Mouse (Mus musculus): ENCODE data around the gene Ino80d. TPM values are rescaled to one million over a fixed set of nuclear protein-coding genes. Genes with fewer than 3 reads are reported as not detected.

Ino80d gene
- polyA plus RNA-seq, 1 experiment, result 6.5 TPM

- no peak for TF ChIP-seq POLR2A (IDR thresholded peaks at IDR 0.05; ENCODE audit: control insufficient read depth, low read depth, low read length)
- Histone ChIP-seq H3K27ac (ENCODE audit: control insufficient read depth, insufficient read depth, low read depth, low read length) (no peak overlapping the region), H3K4me1 (ENCODE audit: control insufficient read depth, insufficient read depth, low read length) (peaks cover 4% of the 10 kb centered on the region; the same call in 1 of the 2 replicates), H3K36me3 (ENCODE audit: control insufficient read depth, insufficient read depth, low read length) (no peaks in the 10 kb centered on the region; the same call in 1 of the 2 replicates), H3K27me3 (ENCODE audit: control insufficient read depth, insufficient read depth, low read length) (no peaks in the 10 kb centered on the region), H3K4me3 (ENCODE audit: control insufficient read depth, low read depth, low read length) (no peak overlapping the region)
These were observed 15.6 kb upstream of the Ino80d start for GRCm38 (mm10) chr1:63129857-63130690.

GRCm38 (mm10) chr1:63129273-63129672 lies 14.8 kb upstream of the Ino80d start:
- no peaks in the 10 kb centered on the region for H3K27me3 ChIP-seq (ENCODE audit: control insufficient read depth, insufficient read depth, low read length)
- no peak overlapping the region for H3K27ac ChIP-seq (ENCODE audit: control insufficient read depth, insufficient read depth, low read depth, low read length)
- H3K4me1 ChIP-seq (ENCODE audit: control insufficient read depth, insufficient read depth, low read length), result peaks cover 4% of the 10 kb centered on the region; the same call in 1 of the 2 replicates
- H3K4me3 ChIP-seq (ENCODE audit: control insufficient read depth, low read depth, low read length), result no peak overlapping the region
- H3K36me3 ChIP-seq (ENCODE audit: control insufficient read depth, insufficient read depth, low read length), result no peaks in the 10 kb centered on the region; the same call in 1 of the 2 replicates
- TF ChIP-seq CTCF (IDR thresholded peaks at IDR 0.05; ENCODE audit: control insufficient read depth, insufficient read depth, insufficient replicate concordance, low read depth, low read length), result no peak
- TF ChIP-seq POLR2A (IDR thresholded peaks at IDR 0.05; ENCODE audit: control insufficient read depth, low read depth, low read length), result no peak

GRCm38 (mm10) chr1:63126206-63126605 lies 11.7 kb upstream of the Ino80d start:
- Histone ChIP-seq H3K27ac (ENCODE audit: control insufficient read depth, insufficient read depth, low read depth, low read length) (no peak overlapping the region), H3K27me3 (ENCODE audit: control insufficient read depth, insufficient read depth, low read length) (no peaks in the 10 kb centered on the region), H3K4me3 (ENCODE audit: control insufficient read depth, low read depth, low read length) (no peak overlapping the region), H3K4me1 (ENCODE audit: control insufficient read depth, insufficient read depth, low read length) (no peaks in the 10 kb centered on the region), H3K36me3 (ENCODE audit: control insufficient read depth, insufficient read depth, low read length) (no peaks in the 10 kb centered on the region; the same call in 1 of the 2 replicates)
- no peak for TF ChIP-seq CTCF (IDR thresholded peaks at IDR 0.05; ENCODE audit: control insufficient read depth, insufficient read depth, insufficient replicate concordance, low read depth, low read length)
- TF ChIP-seq POLR2A (IDR thresholded peaks at IDR 0.05; ENCODE audit: control insufficient read depth, low read depth, low read length), result no peak

- Histone ChIP-seq H3K36me3 (ENCODE audit: control insufficient read depth, insufficient read depth, low read length) (peaks cover 1% of the 10 kb centered on the region; the same call in 1 of the 2 replicates), H3K27me3 (ENCODE audit: control insufficient read depth, insufficient read depth, low read length) (no peaks in the 10 kb centered on the region), H3K4me1 (ENCODE audit: control insufficient read depth, insufficient read depth, low read length) (no peaks in the 10 kb centered on the region), H3K27ac (ENCODE audit: control insufficient read depth, insufficient read depth, low read depth, low read length) (no peak overlapping the region), H3K4me3 (ENCODE audit: control insufficient read depth, low read depth, low read length) (no peak overlapping the region)
- TF ChIP-seq CTCF (IDR thresholded peaks at IDR 0.05; ENCODE audit: control insufficient read depth, insufficient read depth, insufficient replicate concordance, low read depth, low read length) (no peak), POLR2A (IDR thresholded peaks at IDR 0.05; ENCODE audit: control insufficient read depth, low read depth, low read length) (no peak)
These were observed 9.5 kb upstream of the Ino80d start for GRCm38 (mm10) chr1:63123823-63124450.

- peaks cover 2% of the 10 kb centered on the region; the same call in 1 of the 2 replicates for H3K36me3 ChIP-seq (ENCODE audit: control insufficient read depth, insufficient read depth, low read length)
- no peak overlapping the region for H3K4me3 ChIP-seq (ENCODE audit: control insufficient read depth, low read depth, low read length)
- no peaks in the 10 kb centered on the region for H3K4me1 ChIP-seq (ENCODE audit: control insufficient read depth, insufficient read depth, low read length)
- H3K27ac ChIP-seq (ENCODE audit: control insufficient read depth, insufficient read depth, low read depth, low read length), result no peak overlapping the region
- H3K27me3 ChIP-seq (ENCODE audit: control insufficient read depth, insufficient read depth, low read length), result no peaks in the 10 kb centered on the region
- TF ChIP-seq POLR2A (IDR thresholded peaks at IDR 0.05; ENCODE audit: control insufficient read depth, low read depth, low read length) (no peak), CTCF (IDR thresholded peaks at IDR 0.05; ENCODE audit: control insufficient read depth, insufficient read depth, insufficient replicate concordance, low read depth, low read length) (no peak)
These were observed 7.5 kb upstream of the Ino80d start for GRCm38 (mm10) chr1:63122005-63122404.

GRCm38 (mm10) chr1:63120382-63120781 lies 5.9 kb upstream of the Ino80d start:
- no peaks in the 10 kb centered on the region for H3K27me3 ChIP-seq (ENCODE audit: control insufficient read depth, insufficient read depth, low read length)
- TF ChIP-seq CTCF (IDR thresholded peaks at IDR 0.05; ENCODE audit: control insufficient read depth, insufficient read depth, insufficient replicate concordance, low read depth, low read length), result no peak
- H3K36me3 ChIP-seq (ENCODE audit: control insufficient read depth, insufficient read depth, low read length), result peaks cover 2% of the 10 kb centered on the region; the same call in 1 of the 2 replicates

GRCm38 (mm10) chr1:63119675-63120074 lies 5.2 kb upstream of the Ino80d start:
- H3K4me1 ChIP-seq (ENCODE audit: control insufficient read depth, insufficient read depth, low read length), result no peaks in the 10 kb centered on the region
- H3K27me3 ChIP-seq (ENCODE audit: control insufficient read depth, insufficient read depth, low read length), result no peaks in the 10 kb centered on the region
- peaks cover 2% of the 10 kb centered on the region; the same call in 1 of the 2 replicates for H3K36me3 ChIP-seq (ENCODE audit: control insufficient read depth, insufficient read depth, low read length)
- H3K4me3 ChIP-seq (ENCODE audit: control insufficient read depth, low read depth, low read length), result no peak overlapping the region
- no peak overlapping the region for H3K27ac ChIP-seq (ENCODE audit: control insufficient read depth, insufficient read depth, low read depth, low read length)
- TF ChIP-seq POLR2A (IDR thresholded peaks at IDR 0.05; ENCODE audit: control insufficient read depth, low read depth, low read length) (no peak), CTCF (IDR thresholded peaks at IDR 0.05; ENCODE audit: control insufficient read depth, insufficient read depth, insufficient replicate concordance, low read depth, low read length) (no peak)

More at GRCm38 (mm10) chr1:63120382-63120781, 5.9 kb upstream of the Ino80d start:
- H3K4me1 ChIP-seq (ENCODE audit: control insufficient read depth, insufficient read depth, low read length), result no peaks in the 10 kb centered on the region
- H3K27ac ChIP-seq (ENCODE audit: control insufficient read depth, insufficient read depth, low read depth, low read length), result no peak overlapping the region
- H3K4me3 ChIP-seq (ENCODE audit: control insufficient read depth, low read depth, low read length), result no peak overlapping the region

Measured in testis, adult 2 months (tissue).